Mouse (Mus musculus) activated CD4-positive, CD25-positive, alpha-beta regulatory T cell, adult 4 months (primary cell): ENCODE results near the gene Numa1. TPM values are rescaled to one million over a fixed set of nuclear protein-coding genes. Genes with fewer than 3 reads are reported as not detected.
"Not testable (repeated sequence)": the region's sequence is repeated elsewhere in the genome, so short reads cannot be mapped to it uniquely, and the experiment has no call there.

ENCODE experiments used
- ATAC-seq: one replicate; pipeline ENCODE4 v1.8.0; 2017
- polyA plus RNA-seq, 2 experiments: library from polyadenylated mRNA; unstranded; fragments of 100-300 nt; shearing (Covaris generic); gene quantifications; one replicate each; pipeline ENCODE4 v1.2.1; 2017

Gene Numa1
- polyA plus RNA-seq, 2 experiments from 2014 or later: 59.1 to 76.8 TPM

DNA sequence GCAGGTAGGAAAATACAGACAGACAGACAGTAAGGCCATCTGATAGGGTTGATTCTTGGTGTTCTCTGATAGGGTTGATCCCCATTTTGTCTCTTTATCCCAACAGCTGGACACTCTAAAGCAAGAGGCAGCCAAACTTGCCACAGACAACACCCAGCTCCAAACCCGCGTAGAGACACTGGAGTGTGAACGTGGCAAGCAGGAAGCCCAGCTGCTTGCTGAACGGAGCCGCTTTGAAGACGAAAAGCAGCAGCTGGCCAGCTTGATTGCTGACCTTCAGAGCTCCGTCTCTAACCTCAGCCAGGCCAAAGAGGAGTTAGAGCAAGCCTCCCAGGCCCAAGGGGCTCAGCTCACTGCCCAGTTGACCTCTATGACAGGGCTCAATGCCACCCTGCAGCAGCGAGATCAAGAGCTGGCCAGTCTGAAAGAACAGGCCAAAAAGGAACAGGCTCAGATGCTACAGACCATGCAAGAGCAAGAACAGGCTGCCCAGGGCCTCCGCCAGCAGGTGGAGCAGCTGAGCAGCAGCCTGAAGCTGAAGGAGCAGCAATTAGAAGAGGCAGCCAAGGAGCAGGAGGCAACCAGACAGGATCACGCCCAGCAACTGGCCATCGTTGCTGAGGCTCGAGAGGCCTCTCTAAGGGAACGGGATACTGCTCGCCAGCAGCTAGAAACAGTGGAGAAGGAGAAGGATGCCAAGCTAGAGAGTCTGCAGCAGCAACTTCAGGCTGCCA is 64.5 kb downstream of the Numa1 start:
- no peak for ATAC-seq

DNA sequence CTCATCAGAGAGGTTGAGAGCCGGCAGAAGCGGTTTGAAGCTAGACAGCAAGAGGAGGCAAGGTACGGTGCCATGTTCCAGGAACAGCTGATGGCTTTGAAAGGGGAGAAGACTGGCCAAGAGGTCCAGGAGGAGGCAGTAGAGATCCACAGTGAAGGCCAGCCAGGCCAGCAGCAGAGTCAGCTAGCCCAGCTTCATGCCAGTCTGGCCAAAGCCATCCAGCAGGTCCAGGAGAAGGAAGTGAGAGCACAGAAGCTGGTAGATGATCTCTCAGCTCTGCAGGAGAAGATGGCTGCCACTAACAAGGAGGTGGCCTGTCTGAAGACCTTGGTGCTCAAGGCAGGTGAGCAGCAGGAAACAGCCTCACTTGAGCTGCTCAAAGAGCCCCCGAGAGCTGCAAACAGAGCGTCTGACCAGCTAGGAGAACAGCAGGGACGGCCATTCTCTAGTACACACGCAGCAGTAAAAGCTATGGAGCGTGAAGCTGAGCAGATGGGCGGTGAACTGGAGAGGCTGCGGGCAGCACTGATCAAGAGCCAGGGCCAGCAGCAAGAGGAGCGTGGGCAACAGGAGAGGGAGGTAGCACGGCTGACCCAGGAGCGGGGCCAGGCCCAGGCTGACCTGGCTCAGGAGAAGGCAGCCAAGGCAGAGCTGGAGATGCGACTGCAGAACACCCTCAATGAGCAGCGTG is 65.7 kb downstream of the Numa1 start:
- ATAC-seq: no peak

DNA sequence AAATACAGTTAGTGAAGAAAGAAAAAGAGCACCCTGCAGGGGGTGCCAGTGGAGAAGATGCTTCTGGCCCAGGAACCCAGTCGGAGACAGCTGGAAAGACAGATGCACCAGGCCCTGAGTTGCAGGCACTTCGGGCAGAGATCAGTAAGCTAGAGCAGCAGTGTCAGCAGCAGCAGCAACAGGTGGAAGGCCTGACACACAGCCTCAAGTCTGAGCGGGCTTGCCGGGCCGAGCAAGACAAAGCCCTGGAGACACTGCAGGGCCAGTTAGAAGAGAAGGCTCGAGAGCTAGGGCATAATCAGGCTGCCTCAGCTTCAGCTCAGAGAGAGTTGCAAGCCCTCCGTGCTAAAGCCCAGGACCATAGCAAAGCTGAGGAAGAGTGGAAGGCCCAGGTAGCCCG is 66.4 kb downstream of the Numa1 start:
- no peak for ATAC-seq

DNA sequence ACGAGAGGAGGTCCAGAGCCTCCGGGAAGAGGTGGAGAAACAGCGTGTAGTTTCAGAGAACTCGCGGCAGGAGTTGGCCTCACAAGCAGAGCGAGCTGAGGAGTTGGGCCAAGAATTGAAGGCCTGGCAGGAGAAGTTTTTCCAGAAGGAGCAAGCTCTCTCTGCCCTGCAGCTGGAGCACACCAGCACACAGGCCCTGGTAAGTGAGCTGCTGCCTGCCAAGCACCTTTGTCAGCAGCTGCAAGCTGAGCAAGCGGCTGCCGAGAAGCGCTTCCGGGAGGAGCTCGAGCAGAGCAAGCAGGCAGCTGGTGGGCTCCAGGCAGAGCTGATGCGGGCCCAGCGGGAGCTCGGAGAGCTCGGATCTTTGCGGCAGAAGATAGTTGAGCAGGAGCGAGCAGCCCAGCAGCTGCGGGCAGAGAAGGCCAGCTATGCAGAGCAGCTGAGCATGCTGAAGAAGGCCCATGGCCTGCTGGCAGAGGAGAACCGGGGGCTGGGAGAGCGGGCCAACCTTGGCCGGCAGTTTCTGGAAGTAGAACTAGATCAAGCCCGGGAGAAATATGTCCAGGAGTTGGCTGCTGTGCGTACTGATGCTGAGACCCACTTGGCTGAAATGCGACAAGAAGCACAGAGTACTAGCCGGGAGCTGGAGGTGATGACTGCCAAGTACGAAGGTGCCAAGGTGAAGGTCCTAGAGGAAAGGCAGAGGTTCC is 67.2 kb downstream of the Numa1 start:
- ATAC-seq: no peak

GRCm38 (mm10) chr7:102006520-102006919 is 72.6 kb downstream of the Numa1 start:
- no peak for ATAC-seq

DNA sequence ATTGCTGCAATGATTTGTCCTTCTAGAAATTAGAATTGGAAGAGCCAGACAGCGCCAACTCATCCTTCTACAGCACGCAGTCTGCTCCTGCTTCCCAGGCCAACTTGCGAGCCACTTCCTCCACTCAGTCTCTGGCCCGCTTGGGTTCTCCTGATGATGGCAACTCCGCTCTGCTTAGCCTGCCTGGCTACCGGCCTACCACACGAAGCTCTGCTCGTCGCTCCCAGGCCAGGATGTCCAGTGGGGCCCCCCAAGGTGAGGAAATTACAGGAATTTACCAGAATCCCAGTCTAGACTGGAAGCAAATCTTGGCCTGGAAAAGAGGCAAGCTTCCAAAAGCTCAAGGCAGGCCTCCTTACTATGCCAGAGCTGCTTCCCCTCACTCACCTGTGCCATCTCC is 77.9 kb downstream of the Numa1 start:
- ATAC-seq: no peak

GRCm38 (mm10) chr7:102013416-102013815 is 79.5 kb downstream of the Numa1 start:
- ATAC-seq: no peak

DNA sequence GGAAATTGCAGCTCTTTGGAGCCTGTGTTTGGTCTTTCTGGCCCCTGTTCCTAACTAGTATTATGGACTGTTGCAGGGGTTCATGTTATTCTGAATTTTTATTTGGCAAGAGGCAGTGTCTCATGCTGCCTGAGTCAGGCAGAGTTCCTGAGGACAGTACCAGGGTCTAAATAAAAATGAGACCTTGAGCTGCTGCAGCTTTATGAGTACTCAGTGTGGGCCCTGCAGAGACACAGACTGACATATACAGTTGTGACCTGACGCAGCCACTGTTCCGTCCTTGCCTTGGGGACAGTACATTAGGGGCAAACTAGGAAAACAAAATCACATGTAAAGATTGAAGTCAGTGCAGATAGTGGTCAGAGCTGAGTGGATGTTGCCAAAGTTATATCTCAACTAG is 81.1 kb downstream of the Numa1 start:
- no peak for ATAC-seq

GRCm38 (mm10) chr7:102016936-102017335 is 83.0 kb downstream of the Numa1 start:
- ATAC-seq: no peak

GRCm38 (mm10) chr7:102017452-102017851 is 83.5 kb downstream of the Numa1 start:
- ATAC-seq: peak; percentile 72

DNA sequence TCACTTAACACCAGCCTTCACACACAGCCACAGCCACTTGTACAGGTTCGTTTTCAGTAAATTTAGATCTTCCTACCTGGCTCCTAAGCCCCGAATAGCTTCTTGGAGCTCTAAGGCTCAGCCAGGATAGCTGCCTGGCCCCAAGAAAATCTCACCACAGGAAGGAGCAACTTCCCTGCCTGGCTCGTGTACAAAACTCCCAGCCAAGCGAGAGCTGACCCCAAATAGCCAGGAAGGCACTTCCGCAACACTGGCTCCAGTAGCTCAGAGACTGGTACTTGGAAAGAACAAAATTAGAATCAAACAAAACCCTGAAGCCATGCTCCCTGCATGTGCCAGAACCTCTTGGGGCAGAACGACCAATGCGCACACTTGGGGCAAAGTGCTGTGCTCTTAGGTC is 84.1 kb downstream of the Numa1 start:
- ATAC-seq: no peak

DNA sequence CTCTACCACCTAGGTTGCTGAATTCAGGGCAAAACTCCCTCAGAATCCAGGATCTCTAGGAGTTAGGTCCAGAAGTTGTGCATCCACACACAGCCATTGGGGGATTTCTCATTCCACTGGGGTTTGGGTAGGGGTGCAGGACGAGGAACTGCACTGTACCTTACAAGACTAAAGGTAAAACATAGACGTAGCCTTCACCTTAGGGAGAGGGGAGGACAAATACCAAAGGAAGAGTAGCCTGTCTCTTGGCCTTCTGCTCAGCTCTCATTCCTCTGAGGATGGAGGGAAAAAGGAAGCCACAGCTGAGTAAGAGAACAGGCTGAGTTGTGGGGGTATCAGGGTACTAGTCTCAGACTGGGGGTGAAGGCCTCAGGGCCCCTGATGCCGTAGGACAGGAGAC is 84.7 kb downstream of the Numa1 start, which contains the start of gene Il18bp:
Gene Il18bp (minus strand): TSS at position 101 of the 400 bp plus-strand sequence.
- no peak for ATAC-seq

DNA sequence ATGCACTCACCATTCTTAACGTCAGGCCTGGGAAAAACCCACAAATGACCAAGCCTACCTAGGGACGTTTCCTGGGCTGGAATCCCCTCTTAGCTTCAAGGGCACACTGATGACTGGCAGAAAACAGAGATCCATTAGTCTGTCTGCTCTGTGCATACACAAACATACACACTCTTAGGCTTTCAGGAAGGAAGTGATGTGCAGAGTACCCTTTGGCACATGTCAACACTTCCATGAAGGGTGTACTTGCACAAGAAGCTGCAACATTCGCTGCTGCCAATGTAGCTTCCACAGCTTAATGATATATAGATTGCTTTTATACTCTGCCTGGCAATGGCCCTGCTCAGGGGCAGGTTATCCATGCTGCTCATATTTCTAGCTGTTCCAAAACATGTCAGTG is 85.5 kb downstream of the Numa1 start:
- no peak for ATAC-seq

DNA sequence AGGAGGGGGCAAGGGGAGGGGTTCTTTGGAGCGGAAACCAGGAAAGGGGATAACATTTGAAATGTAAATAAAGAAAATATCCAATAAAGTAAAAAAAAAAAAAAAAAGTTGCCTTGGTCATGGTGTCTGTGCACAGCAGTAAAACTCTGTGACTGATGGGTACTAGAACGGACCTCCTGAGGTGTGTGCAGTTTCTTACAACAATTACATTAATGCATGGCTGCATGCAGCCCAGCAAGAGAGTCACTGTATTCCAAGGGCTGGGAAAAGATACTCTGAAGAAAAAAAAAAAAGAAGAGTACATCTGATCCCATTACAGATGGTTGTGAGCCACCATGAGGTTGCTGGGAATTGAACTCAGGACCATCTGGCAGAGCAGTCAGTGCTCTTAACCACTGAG is 87.0 kb downstream of the Numa1 start:
- ATAC-seq: not testable (repeated sequence)

DNA sequence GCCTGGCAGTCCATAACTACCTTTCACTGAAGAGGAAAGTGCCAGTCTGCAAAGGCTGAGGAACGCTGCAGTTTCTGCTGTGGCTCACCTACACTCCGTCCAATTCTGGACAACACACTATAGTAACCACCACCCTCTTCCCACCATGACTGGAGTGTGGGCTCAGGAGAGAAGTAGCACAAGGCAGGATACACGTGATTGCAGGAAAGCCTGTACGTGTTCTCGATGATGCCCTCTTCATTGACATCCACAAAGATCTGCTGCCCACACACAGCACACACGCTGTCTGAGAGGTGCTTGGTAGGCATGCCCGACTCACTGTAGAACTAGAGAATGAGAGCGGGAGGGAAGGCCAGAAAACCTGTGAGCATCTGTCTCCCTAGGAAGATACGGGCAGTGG is 89.9 kb downstream of the Numa1 start:
- no peak for ATAC-seq

DNA sequence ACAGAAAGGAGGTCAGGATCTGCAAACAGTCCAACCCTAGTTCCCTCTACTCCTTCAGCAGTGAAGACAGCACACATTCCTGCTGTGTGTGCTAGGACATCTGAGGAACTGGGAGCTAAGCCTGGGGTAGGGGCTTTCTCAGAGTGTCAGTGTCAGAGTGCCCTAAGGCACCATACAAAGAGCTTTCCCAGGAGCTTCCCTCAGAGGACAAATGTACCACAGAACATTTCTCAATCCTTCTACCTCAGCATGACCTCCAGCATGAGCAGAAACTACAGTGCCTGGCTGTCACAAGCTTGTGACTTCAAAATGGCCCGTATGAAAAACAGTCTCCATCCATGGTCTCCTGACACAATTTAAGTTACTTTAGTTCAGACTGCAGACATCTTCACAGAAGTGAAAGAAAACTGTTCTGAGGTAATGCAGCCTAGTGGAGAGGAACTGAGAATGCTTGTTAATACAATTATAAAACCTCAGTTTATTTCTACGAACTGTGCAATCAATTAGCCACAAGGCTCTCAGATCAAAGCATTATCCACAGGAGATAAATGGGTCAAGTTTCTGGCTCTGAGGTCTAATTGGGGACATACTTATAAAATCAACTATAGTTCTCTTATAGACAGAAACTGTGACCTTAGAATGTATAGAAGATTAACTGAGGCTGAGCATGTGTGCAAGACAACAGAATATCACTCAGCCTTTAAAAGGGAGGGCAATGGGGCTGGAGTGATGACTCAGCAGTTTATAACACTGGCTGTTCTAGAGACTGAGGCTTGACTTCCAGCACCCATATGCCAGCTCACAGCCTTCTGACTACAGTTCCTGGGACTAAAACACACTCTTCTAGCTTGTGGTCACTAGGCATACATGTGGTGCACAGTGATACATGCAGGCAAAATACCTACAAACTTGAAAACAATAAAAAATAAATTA is 91.5 kb downstream of the Numa1 start:
- no peak for ATAC-seq

- ATAC-seq: no peak
Observed at GRCm38 (mm10) chr7:102034904-102035303, 101.0 kb downstream of the Numa1 start.

- no peak for ATAC-seq
Observed at GRCm38 (mm10) chr7:102035534-102035933, 101.6 kb downstream of the Numa1 start.

DNA sequence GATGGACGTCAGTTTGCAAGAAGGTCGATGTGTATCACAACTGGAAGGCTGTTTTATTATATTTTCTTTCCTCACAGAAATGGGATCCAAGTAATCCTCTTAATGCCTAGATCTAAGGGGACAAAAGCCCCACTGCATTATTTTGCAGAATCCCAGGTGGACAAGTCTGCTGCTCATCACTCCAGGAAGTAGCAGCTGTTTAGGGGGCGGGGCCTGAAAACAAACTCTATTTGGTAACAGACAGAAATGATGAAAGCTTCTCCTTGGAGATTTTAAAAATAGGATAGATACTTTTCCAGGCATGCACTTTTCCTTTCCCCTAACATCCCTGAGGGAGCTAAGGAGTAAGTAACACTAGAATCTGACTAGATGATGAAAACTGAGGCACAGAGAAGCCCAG is 103.4 kb downstream of the Numa1 start:
- ATAC-seq: no peak

- no peak for ATAC-seq
Observed at GRCm38 (mm10) chr7:102042314-102042713, 108.4 kb downstream of the Numa1 start.

DNA sequence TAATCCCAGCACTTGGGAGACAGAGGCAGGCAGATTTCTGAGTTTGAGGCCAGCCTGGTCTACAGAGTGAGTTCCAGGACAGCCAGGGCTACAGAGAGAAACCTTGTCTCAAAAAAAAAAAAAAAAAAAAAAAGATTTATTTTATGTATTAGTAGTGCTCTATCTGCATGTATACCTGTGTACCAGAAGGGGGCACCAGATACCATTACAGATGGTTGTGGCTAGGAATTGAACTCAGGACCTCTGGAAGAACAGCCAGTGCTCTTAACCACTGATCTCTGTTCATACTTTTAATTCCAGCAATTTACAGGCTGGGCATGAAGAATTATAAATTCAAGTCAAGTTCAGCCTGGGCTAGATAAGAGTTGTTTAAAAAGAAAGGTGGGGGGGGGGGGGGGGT is 114.6 kb downstream of the Numa1 start:
- ATAC-seq: not testable (repeated sequence)

DNA sequence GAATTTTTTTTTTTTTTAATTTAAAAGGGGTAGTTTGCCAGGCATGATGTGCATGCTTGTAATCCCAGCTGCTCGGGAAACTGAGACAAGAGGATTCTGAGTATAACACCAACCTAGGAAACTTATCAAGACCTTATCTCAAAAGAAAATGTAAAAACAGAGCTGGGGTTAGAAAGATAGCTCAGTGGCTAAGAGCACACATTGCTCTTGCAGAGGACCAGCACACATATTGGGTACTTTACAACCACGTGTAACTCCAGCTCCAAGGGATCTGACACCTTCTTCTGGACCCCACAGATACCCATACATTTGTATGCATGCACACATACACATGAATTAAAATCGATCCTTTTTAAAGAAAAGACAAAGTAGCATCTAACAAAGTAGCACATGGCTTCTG is 127.4 kb downstream of the Numa1 start:
- ATAC-seq: no peak

DNA sequence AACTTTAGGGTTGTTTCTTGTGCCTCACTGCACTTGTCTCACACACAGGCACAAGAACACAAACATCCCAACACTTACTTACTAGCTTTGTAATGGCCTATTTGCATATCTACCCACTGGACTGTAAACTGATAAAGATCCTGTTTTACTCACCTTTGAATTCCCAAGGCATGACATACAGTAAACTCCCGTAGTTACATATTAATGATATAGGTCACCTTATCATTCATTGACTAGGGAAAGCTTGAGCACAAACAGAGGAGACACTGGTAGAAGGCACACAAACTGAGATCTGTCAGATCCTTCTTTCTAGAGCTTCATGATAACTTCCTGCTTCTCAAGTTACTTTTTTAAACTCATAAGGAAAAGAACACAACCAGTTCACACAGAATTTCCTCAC is 128.3 kb downstream of the Numa1 start:
- no peak for ATAC-seq
